Mouse (Mus musculus) neural tube, embryonic 15.5 days (tissue): Measurements from ENCODE around the gene Naa80. TPM values are rescaled to one million over a fixed set of nuclear protein-coding genes. Genes with fewer than 3 reads are reported as not detected.
A peak's percentile ranks its signal among the peaks of the same experiment; 100 is the strongest.

ENCODE experiments used
- ATAC-seq: fragments of 200-750 bp; cut with Nextera tagmentation; 2 replicates; pipeline ENCODE4 v1.8.0; 2017; ENCODE audit warnings: mild to moderate bottlenecking, moderate TSS enrichment, moderate library complexity; ENCODE audit not compliant: low FRiP score
- H3K27ac ChIP-seq: fragments of 300-500 bp; sonication (generic); replicated peaks from 2 replicates; pipeline ENCODE4 v1.5.1; 2015; ENCODE audit warnings: mild to moderate bottlenecking, inconsistent platforms
- H3K27me3 ChIP-seq: fragments of 300-500 bp; sonication (generic); replicated peaks from 2 replicates; pipeline ENCODE4 v1.6.1; 2015; ENCODE audit warnings: inconsistent platforms
- H3K36me3 ChIP-seq: fragments of 300-500 bp; sonication (generic); 2 replicates; pipeline ENCODE4 v1.6.1; 2015; ENCODE audit warnings: inconsistent platforms
- H3K4me1 ChIP-seq: fragments of 300-500 bp; sonication (generic); 2 replicates; pipeline ENCODE4 v1.6.1; 2015; ENCODE audit warnings: inconsistent platforms
- H3K4me2 ChIP-seq: fragments of 300-500 bp; sonication (generic); 2 replicates; pipeline ENCODE4 v1.6.1; 2015; ENCODE audit warnings: inconsistent platforms, mild to moderate bottlenecking, moderate library complexity
- H3K4me3 ChIP-seq: fragments of 300-500 bp; sonication (generic); replicated peaks from 2 replicates; pipeline ENCODE4 v1.5.1; 2015; ENCODE audit warnings: mild to moderate bottlenecking, inconsistent platforms
- H3K9ac ChIP-seq: fragments of 300-500 bp; sonication (generic); replicated peaks from 2 replicates; pipeline ENCODE4 v1.6.1; 2015; ENCODE audit warnings: mild to moderate bottlenecking, inconsistent platforms
- H3K9me3 ChIP-seq: fragments of 300-500 bp; sonication (generic); replicated peaks from 2 replicates; pipeline ENCODE4 v1.6.1; 2016; ENCODE audit warnings: inconsistent platforms
- WGBS: fragments of 180-500 bp; shearing (Covaris S2); methylation state at CpG from one replicate; pipeline ENCODE4 v1.1.7; 2015; ENCODE audit warnings: mixed read lengths; 5-methylcytosine and 5-hydroxymethylcytosine counted together
- polyA plus RNA-seq: library from polyadenylated mRNA; unstranded; fragments of >200 nt; fragmentation: Nextera tagmentation; extraction: Ambion mirVana; gene quantifications from 2 replicates; pipeline ENCODE4 v1.2.1, GENCODE M21; 2015

The Naa80 gene
- polyA plus RNA-seq, 1 experiment from 2014 or later, result 16.9 TPM

GRCm38 (mm10) chr9:107543299-107543698 lies 35.4 kb upstream of the Naa80 start:
- H3K4me2 ChIP-seq, result peak overlapping the region; percentile 80
- peaks cover 37% of the 10 kb centered on the region for H3K36me3 ChIP-seq
- no peaks in the 10 kb centered on the region for H3K9me3 ChIP-seq
- H3K9ac ChIP-seq, result no peak overlapping the region
- H3K4me3 ChIP-seq, result no peak overlapping the region
- no peak for ATAC-seq
- H3K4me1 ChIP-seq, result peaks cover 52% of the 10 kb centered on the region
- no peak overlapping the region for H3K27ac ChIP-seq
- WGBS, result 85% methylated on average over 11 of the region's 11 CpGs
- peaks cover 3% of the 10 kb centered on the region; the same call in 1 of the 2 replicates for H3K27me3 ChIP-seq

GRCm38 (mm10) chr9:107544196-107544700 lies 34.4 kb upstream of the Naa80 start:
- Histone ChIP-seq H3K9me3 (no peaks in the 10 kb centered on the region), H3K9ac (no peak overlapping the region), H3K4me2 (no peak overlapping the region), H3K4me1 (peaks cover 50% of the 10 kb centered on the region), H3K27ac (no peak overlapping the region), H3K27me3 (peaks cover 12% of the 10 kb centered on the region; the same call in 1 of the 2 replicates), H3K36me3 (peaks cover 27% of the 10 kb centered on the region), H3K4me3 (no peak overlapping the region)
- 97% methylated on average over 17 of the region's 17 CpGs for WGBS
- ATAC-seq, result no peak

- 94% methylated on average over 12 of the region's 12 CpGs for WGBS
- H3K4me1 ChIP-seq, result peaks cover 50% of the 10 kb centered on the region
Measured at GRCm38 (mm10) chr9:107544729-107545128, 34.0 kb upstream of the Naa80 start.

GRCm38 (mm10) chr9:107545199-107545598 lies 33.5 kb upstream of the Naa80 start:
- H3K4me3 ChIP-seq, result no peak overlapping the region
- WGBS, result 90% methylated on average over 10 of the region's 10 CpGs
- no peaks in the 10 kb centered on the region for H3K9me3 ChIP-seq
- no peak overlapping the region for H3K4me2 ChIP-seq
- H3K36me3 ChIP-seq, result peaks cover 18% of the 10 kb centered on the region
- no peak overlapping the region for H3K9ac ChIP-seq
- no peak for ATAC-seq
- peaks cover 46% of the 10 kb centered on the region for H3K4me1 ChIP-seq
- H3K27ac ChIP-seq, result no peak overlapping the region
- H3K27me3 ChIP-seq, result peaks cover 20% of the 10 kb centered on the region

More at GRCm38 (mm10) chr9:107544729-107545128, 34.0 kb upstream of the Naa80 start:
- Histone ChIP-seq H3K9me3 (no peaks in the 10 kb centered on the region), H3K4me3 (no peak overlapping the region), H3K27me3 (peaks cover 16% of the 10 kb centered on the region), H3K36me3 (peaks cover 22% of the 10 kb centered on the region), H3K9ac (no peak overlapping the region), H3K4me2 (no peak overlapping the region), H3K27ac (no peak overlapping the region)
- no peak for ATAC-seq

GRCm38 (mm10) chr9:107545602-107546001 lies 33.1 kb upstream of the Naa80 start:
- peaks cover 17% of the 10 kb centered on the region for H3K36me3 ChIP-seq
- peaks cover 42% of the 10 kb centered on the region for H3K4me1 ChIP-seq
- H3K9ac ChIP-seq, result no peak overlapping the region
- no peak overlapping the region for H3K4me2 ChIP-seq
- no peaks in the 10 kb centered on the region for H3K9me3 ChIP-seq
- 12% methylated on average over 3 of the region's 3 CpGs for WGBS
- H3K27ac ChIP-seq, result no peak overlapping the region
- no peak overlapping the region for H3K4me3 ChIP-seq
- ATAC-seq, result no peak
- peaks cover 24% of the 10 kb centered on the region for H3K27me3 ChIP-seq

GRCm38 (mm10) chr9:107547026-107547425 lies 31.7 kb upstream of the Naa80 start, which contains the start of gene Zmynd10:
Zmynd10 (plus strand) TSS chr9:107547298.
- peak; percentile 48 for ATAC-seq

GRCm38 (mm10) chr9:107547957-107548356 lies 30.7 kb upstream of the Naa80 start:
- Histone ChIP-seq H3K9me3 (no peaks in the 10 kb centered on the region), H3K27me3 (peaks cover 48% of the 10 kb centered on the region), H3K9ac (no peak overlapping the region), H3K36me3 (peaks cover 17% of the 10 kb centered on the region), H3K4me2 (no peak overlapping the region), H3K27ac (no peak overlapping the region), H3K4me3 (no peak overlapping the region), H3K4me1 (peaks cover 48% of the 10 kb centered on the region)
- ATAC-seq, result no peak
- 83% methylated on average over 5 of the region's 5 CpGs for WGBS

More at GRCm38 (mm10) chr9:107547026-107547425, 31.7 kb upstream of the Naa80 start, which contains the start of gene Zmynd10:
- WGBS, result 3% methylated on average over 20 of the region's 20 CpGs
- Histone ChIP-seq H3K9me3 (no peaks in the 10 kb centered on the region), H3K27ac (peak within 1 kb of the TSS; percentile 64), H3K27me3 (peaks cover 39% of the 10 kb centered on the region), H3K36me3 (peaks cover 17% of the 10 kb centered on the region), H3K4me2 (peak within 1 kb of the TSS; percentile 56), H3K4me3 (peak within 1 kb of the TSS; percentile 26), H3K9ac (peak within 1 kb of the TSS; percentile 20; the same call in 1 of the 2 replicates), H3K4me1 (peaks cover 48% of the 10 kb centered on the region)

- peaks cover 12% of the 10 kb centered on the region for H3K36me3 ChIP-seq
- WGBS, result 91% methylated on average over 10 of the region's 10 CpGs
- H3K27ac ChIP-seq, result no peak overlapping the region
- peaks cover 51% of the 10 kb centered on the region for H3K4me1 ChIP-seq
- H3K9ac ChIP-seq, result no peak overlapping the region
- no peak overlapping the region for H3K4me3 ChIP-seq
- H3K4me2 ChIP-seq, result no peak overlapping the region
- H3K27me3 ChIP-seq, result peaks cover 50% of the 10 kb centered on the region
- ATAC-seq, result no peak
- no peaks in the 10 kb centered on the region for H3K9me3 ChIP-seq
Measured at GRCm38 (mm10) chr9:107548820-107549219, 29.9 kb upstream of the Naa80 start.

- Histone ChIP-seq H3K4me3 (no peak overlapping the region), H3K27me3 (peaks cover 50% of the 10 kb centered on the region), H3K9ac (no peak overlapping the region), H3K9me3 (no peaks in the 10 kb centered on the region), H3K27ac (no peak overlapping the region), H3K4me2 (no peak overlapping the region), H3K36me3 (peaks cover 5% of the 10 kb centered on the region), H3K4me1 (peaks cover 53% of the 10 kb centered on the region)
- no peak for ATAC-seq
- WGBS, result 91% methylated on average over 20 of the region's 20 CpGs
Measured at GRCm38 (mm10) chr9:107549297-107550074, 29.2 kb upstream of the Naa80 start.

- H3K27me3 ChIP-seq, result peaks cover 50% of the 10 kb centered on the region
- 31% methylated on average over 23 of the region's 23 CpGs for WGBS
Measured at GRCm38 (mm10) chr9:107550491-107551116, 28.1 kb upstream of the Naa80 start.

GRCm38 (mm10) chr9:107551117-107551889 lies 27.4 kb upstream of the Naa80 start, which contains the start of gene Rassf1:
Rassf1 (plus strand) TSS chr9:107551555.
- Histone ChIP-seq H3K4me1 (peaks cover 61% of the 10 kb centered on the region), H3K4me2 (peak within 1 kb of the TSS; percentile 89), H3K36me3 (no peaks in the 10 kb centered on the region), H3K27me3 (peaks cover 50% of the 10 kb centered on the region), H3K9me3 (no peaks in the 10 kb centered on the region), H3K4me3 (peak within 1 kb of the TSS; percentile 36), H3K9ac (peak within 1 kb of the TSS; percentile 45), H3K27ac (0 out of 2 replicates have a peak within 1 kb of the TSS, but pooled peaks have one; percentile 38)
- WGBS, result 2% methylated on average over 63 of the region's 63 CpGs
- no peak for ATAC-seq

More at GRCm38 (mm10) chr9:107550491-107551116, 28.1 kb upstream of the Naa80 start:
- no peak for ATAC-seq
- Histone ChIP-seq H3K4me2 (peak overlapping the region; percentile 89), H3K9me3 (no peaks in the 10 kb centered on the region), H3K36me3 (no peaks in the 10 kb centered on the region), H3K9ac (0 out of 2 replicates have a peak overlapping the region, but pooled peaks have one; percentile 45), H3K4me1 (peaks cover 60% of the 10 kb centered on the region), H3K27ac (no peak overlapping the region), H3K4me3 (peak overlapping the region; percentile 36)
